Mouse (Mus musculus) neutrophil, adult 5-6 weeks (primary cell): ENCODE measurements around the gene R3hcc1l. TPM values are rescaled to one million over a fixed set of nuclear protein-coding genes. Genes with fewer than 3 reads are reported as not detected.

ENCODE experiments used
- ATAC-seq: fragments of 151-379, 151-347 bp; 2 replicates; pipeline ENCODE4 v1.8.0; 2017; ENCODE audit warnings: mild to moderate bottlenecking, moderate TSS enrichment; ENCODE audit not compliant: insufficient number of reproducible peaks, poor library complexity, low FRiP score, severe bottlenecking; ENCODE audit errors: extremely low read depth
- total RNA-seq: library from RNA; stranded (forward); fragments of 200-1000 nt; gene quantifications from 2 replicates; pipeline ENCODE4 v1.2.3, GENCODE M21; 2017

R3hcc1l gene
- total RNA-seq: 42.2 and 42.4 TPM in 2 replicates

- ATAC-seq: peak; percentile 95
Measured at GRCm38 (mm10) chr19:42518620-42519310, at the start of gene R3hcc1l. R3hcc1l (plus strand) TSS chr19:42518759.

- no peak for ATAC-seq
Measured at GRCm38 (mm10) chr19:42471571-42471970, 47.0 kb upstream of the R3hcc1l start.

GRCm38 (mm10) chr19:42472831-42473230, 45.7 kb upstream of the R3hcc1l start:
- no peak for ATAC-seq

GRCm38 (mm10) chr19:42477769-42478168, 40.8 kb upstream of the R3hcc1l start:
- ATAC-seq: no peak

- no peak for ATAC-seq
Measured at GRCm38 (mm10) chr19:42478303-42478702, 40.3 kb upstream of the R3hcc1l start.

- ATAC-seq: no peak
Measured at GRCm38 (mm10) chr19:42485443-42485842, 33.1 kb upstream of the R3hcc1l start.

- no peak for ATAC-seq
Measured at GRCm38 (mm10) chr19:42487261-42487660, 31.3 kb upstream of the R3hcc1l start.

- no peak for ATAC-seq
Measured at GRCm38 (mm10) chr19:42493257-42493917, 25.2 kb upstream of the R3hcc1l start.

GRCm38 (mm10) chr19:42504156-42504555, 14.4 kb upstream of the R3hcc1l start:
- no peak for ATAC-seq

- ATAC-seq: no peak
Measured at GRCm38 (mm10) chr19:42509625-42510024, 8.9 kb upstream of the R3hcc1l start.

GRCm38 (mm10) chr19:42510276-42511171, 8.0 kb upstream of the R3hcc1l start:
- ATAC-seq: 0 out of 2 replicates have a peak, but pooled peaks have one; percentile 44

GRCm38 (mm10) chr19:42515656-42516055, 2.9 kb upstream of the R3hcc1l start:
- ATAC-seq: no peak

- no peak for ATAC-seq
Measured at GRCm38 (mm10) chr19:42516121-42516520, 2.4 kb upstream of the R3hcc1l start.

GRCm38 (mm10) chr19:42517957-42518619, 471 bp upstream of the R3hcc1l start:
- no peak for ATAC-seq

- ATAC-seq: no peak
Measured at GRCm38 (mm10) chr19:42519760-42520159, 1.2 kb downstream of the R3hcc1l start.

- ATAC-seq: no peak
Measured at GRCm38 (mm10) chr19:42524703-42525102, 6.1 kb downstream of the R3hcc1l start.

GRCm38 (mm10) chr19:42529992-42530437, 11.5 kb downstream of the R3hcc1l start:
- no peak for ATAC-seq

- no peak for ATAC-seq
Measured at GRCm38 (mm10) chr19:42534427-42534826, 15.9 kb downstream of the R3hcc1l start.

GRCm38 (mm10) chr19:42537600-42537999, 19.0 kb downstream of the R3hcc1l start:
- ATAC-seq: no peak
